Mouse (Mus musculus) testis, adult 2 months (tissue): ENCODE measurements at regions not wholly inside any gene's neighbourhood (a gene's known extent, or its start where the extent isn't known, plus 50 kb on each side); places are given as distances from the start of the nearest gene placed in this dataset.

ENCODE experiments used
- CTCF ChIP-seq: fragments of 200-500 bp; IDR thresholded peaks from 2 replicates; pipeline ENCODE4 v1.5.1; 2012; ENCODE audit warnings: low read depth, mild to moderate bottlenecking, inconsistent platforms, low read length, moderate library complexity; ENCODE audit not compliant: control insufficient read depth, insufficient read depth, insufficient replicate concordance
- POLR2A ChIP-seq: fragments of 200-500 bp; IDR thresholded peaks from 2 replicates; pipeline ENCODE4 v1.6.1; 2012; ENCODE audit warnings: low read depth, mild to moderate bottlenecking, inconsistent platforms, low read length, moderate library complexity; ENCODE audit not compliant: control insufficient read depth

GRCm38 (mm10) chr9:120681404-120681803 lies 110.2 kb downstream of the Rpl14 start:
- TF ChIP-seq CTCF: no peak
- no peak for TF ChIP-seq POLR2A
